ENCODE assay signal across 41 mouse cellular contexts in the genomic region with DNA sequence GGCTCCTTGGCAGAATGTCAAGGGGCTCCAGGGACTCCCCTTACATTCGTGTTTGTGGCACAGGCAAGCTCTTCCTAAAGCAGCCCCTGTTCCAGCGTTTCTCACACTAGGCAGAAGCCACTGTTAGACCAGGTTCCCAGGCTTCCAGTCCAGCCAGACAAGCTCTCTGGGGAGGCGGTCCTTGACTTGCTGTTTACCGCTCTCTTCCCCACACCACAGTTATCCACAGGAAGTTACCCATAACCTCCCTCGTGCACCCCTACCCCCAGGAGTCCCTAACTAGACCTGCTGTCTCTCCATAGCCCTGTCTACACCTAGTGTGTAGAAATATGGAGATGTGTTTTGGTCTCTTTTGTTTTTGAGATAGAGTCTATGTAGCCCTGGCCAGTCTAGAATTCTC. TPM values are rescaled to one million over a fixed set of nuclear protein-coding genes. Genes with fewer than 3 reads are reported as not detected.
DNase-seq lines count a peak whose midpoint lies in the region; ATAC-seq and TF ChIP-seq lines count a peak whose summit lies in the region.
"Had no signal": no experiment of that assay in that cellular context is flagged by ENCODE, and none has a peak within 500 bp of the region (broad histone marks: within the 10 kb centered on the region; RNA-seq: fewer than 3 reads in every experiment).

No protein-coding gene starts in this region.

- 75% methylated on average over 5 of the region's 5 CpGs for WGBS in kidney, embryonic 16.5 days

- intact Hi-C loops in gastrocnemius, adult 2 months (cut with DNase I), result no loop called here

- no peak for ATAC-seq in megakaryocyte, adult 5-6 weeks (ENCODE audit: poor library complexity, severe bottlenecking)
- no peak for ATAC-seq in kidney, embryonic 16.5 days (ENCODE audit: low FRiP score, low TSS enrichment)
- ATAC-seq: intestine, embryonic 15.5 days; liver, embryonic 12.5 days; liver, postnatal 0 days; midbrain, embryonic 13.5 days had no signal

- H3K4me3 ChIP-seq in gastrocnemius, adult 2 months, result no peak overlapping the region
- H3K4me3 ChIP-seq in megakaryocyte, embryonic 14.5 days (replicated peaks), result peak overlapping the region; percentile 28
- no peak overlapping the region for H3K4me3 ChIP-seq in brown adipose tissue, adult 24 weeks (ENCODE audit: insufficient read depth, low read depth, low read length)
- H3K4me3 ChIP-seq in kidney, embryonic 16.5 days (ENCODE audit: low read length), result no peak overlapping the region
- H3K4me3 ChIP-seq: embryonic facial prominence, embryonic 10.5 days; embryonic facial prominence, embryonic 15.5 days; forebrain, embryonic 12.5 days; hindbrain, embryonic 15.5 days; intestine, embryonic 15.5 days; liver, embryonic 12.5 days; midbrain, embryonic 13.5 days had no signal

- H3K4me1 ChIP-seq in megakaryocyte, embryonic 14.5 days, result peaks cover 95% of the 10 kb centered on the region
- H3K4me1 ChIP-seq in brown adipose tissue, adult 24 weeks (ENCODE audit: control insufficient read depth, insufficient read depth, insufficient read length, low read length), result peaks cover 33% of the 10 kb centered on the region
- peaks cover 12% of the 10 kb centered on the region for H3K4me1 ChIP-seq in kidney, embryonic 16.5 days (ENCODE audit: insufficient read depth, low read length)

- TF ChIP-seq CTCF in gastrocnemius, adult 2 months (IDR thresholded peaks at IDR 0.05), result no peak

- H3K27ac ChIP-seq in gastrocnemius, adult 2 months, result peak overlapping the region; percentile 80
- H3K27ac ChIP-seq in brown adipose tissue, adult 24 weeks (replicated peaks; ENCODE audit: low read depth, low read length), result peak overlapping the region; percentile 67; the same call in 1 of the 2 replicates
- H3K27ac ChIP-seq in kidney, embryonic 16.5 days (ENCODE audit: low read length), result no peak overlapping the region
- H3K27ac ChIP-seq: embryonic facial prominence, embryonic 10.5 days; embryonic facial prominence, embryonic 15.5 days; forebrain, embryonic 12.5 days; hindbrain, embryonic 15.5 days; intestine, embryonic 15.5 days; kidney, postnatal 0 days; liver, embryonic 12.5 days; midbrain, embryonic 13.5 days had no signal

- H3K27me3 ChIP-seq in megakaryocyte, embryonic 14.5 days (replicated peaks), result no peaks in the 10 kb centered on the region
- H3K27me3 ChIP-seq in kidney, embryonic 16.5 days (ENCODE audit: insufficient read depth, low read length), result no peaks in the 10 kb centered on the region
- H3K27me3 ChIP-seq: embryonic facial prominence, embryonic 15.5 days; forebrain, embryonic 12.5 days; hindbrain, embryonic 15.5 days; intestine, embryonic 15.5 days; liver, embryonic 12.5 days; midbrain, embryonic 13.5 days had no signal

- no peak for DNase-seq in gastrocnemius, adult 2 months
- DNase-seq in gastrocnemius, postnatal 25 days, result no peak
- DNase-seq in CD4-positive helper T cell, adult 2 months (ENCODE audit: low read depth, low spot score), result peak; percentile 52
- DNase-seq in urinary bladder, postnatal 36 days (ENCODE audit: low spot score in 2 of 2), result no peak
- DNase-seq: adrenal gland, adult 2 months; cerebellum, adult 2 months; cerebellum, postnatal 14 days; gastrocnemius, postnatal 14 days; kidney, adult 2 months; kidney, postnatal 4 days; left cerebral cortex, postnatal 4 days; liver, postnatal 0 days; lung, postnatal 36 days; right cerebral cortex, postnatal 4 days had no signal

- no peak overlapping the region for H3K4me2 ChIP-seq in kidney, embryonic 16.5 days (replicated peaks; ENCODE audit: low read depth, low read length)
- H3K4me2 ChIP-seq: embryonic facial prominence, embryonic 15.5 days; forebrain, embryonic 12.5 days; hindbrain, embryonic 15.5 days; intestine, embryonic 15.5 days; liver, embryonic 12.5 days; midbrain, embryonic 13.5 days had no signal

- no peaks in the 10 kb centered on the region for H3K9me3 ChIP-seq in megakaryocyte, embryonic 14.5 days
- H3K9me3 ChIP-seq in kidney, embryonic 16.5 days (ENCODE audit: low read length), result no peaks in the 10 kb centered on the region
- H3K9me3 ChIP-seq: embryonic facial prominence, embryonic 10.5 days; embryonic facial prominence, embryonic 15.5 days; forebrain, embryonic 12.5 days; hindbrain, embryonic 15.5 days; intestine, embryonic 15.5 days; liver, embryonic 12.5 days; midbrain, embryonic 13.5 days had no signal

- H3K9ac ChIP-seq in kidney, embryonic 16.5 days (replicated peaks; ENCODE audit: low read length), result no peak overlapping the region
- H3K9ac ChIP-seq: embryonic facial prominence, embryonic 15.5 days; forebrain, embryonic 12.5 days; hindbrain, embryonic 15.5 days; intestine, embryonic 15.5 days; liver, embryonic 12.5 days; liver, postnatal 0 days; midbrain, embryonic 13.5 days had no signal

- peaks cover 98% of the 10 kb centered on the region for H3K36me3 ChIP-seq in megakaryocyte, embryonic 14.5 days (replicated peaks; ENCODE audit: low read length)
- peaks cover 32% of the 10 kb centered on the region for H3K36me3 ChIP-seq in kidney, embryonic 16.5 days (ENCODE audit: insufficient read depth, low read length)

RNA-seq across cellular contexts. Expression of a gene that starts 12.2 kb away (rescaled TPM):
- 10 to 100 TPM; 27.8 to 34.5 TPM for total RNA-seq in gastrocnemius, adult 2 months (2021)
- total RNA-seq in gastrocnemius, postnatal 25 days (2021), result 10 to 100 TPM in 1 of 2 experiments, 1 to 10 TPM in 1; 8.4 to 19.5 TPM
- polyA plus RNA-seq in megakaryocyte, embryonic 14.5 days (2012; ENCODE audit: insufficient read depth, low replicate concordance), result 6.7 and 11.3 TPM in 2 replicates
- 3.3 and 3.8 TPM in 2 replicates for total RNA-seq in megakaryocyte, adult 5-6 weeks (2015)
- total RNA-seq in megakaryocyte, adult 5-6 weeks (2017), result 1.3 and 1.8 TPM in 2 replicates
- 16.2 and 19.3 TPM in 2 replicates for polyA plus RNA-seq in brown adipose tissue, adult 24 weeks (2012; ENCODE audit: insufficient read depth, insufficient read length, missing spikeins)
- 15.8 and 16.0 TPM in 2 replicates for polyA plus RNA-seq in kidney, embryonic 16.5 days (2015; fragmentation: Nextera tagmentation; extraction: Ambion mirVana)
- total RNA-seq: megakaryocyte-erythroid progenitor cell, adult 5-6 weeks had no signal

RNA-seq across cellular contexts. Expression of a gene that starts 13.4 kb away (rescaled TPM):
- total RNA-seq in gastrocnemius, adult 2 months (2021), result 1 to 10 TPM; 1.1 to 1.4 TPM
- total RNA-seq in gastrocnemius, postnatal 25 days (2021), result 1 to 10 TPM in 1 of 2 experiments, under 1 TPM in 1; 0.64 to 1.2 TPM
- 3.3 and 6.4 TPM in 2 replicates for polyA plus RNA-seq in megakaryocyte, embryonic 14.5 days (2012; ENCODE audit: insufficient read depth, low replicate concordance)
- 0.04 TPM in 1 of 2 replicates, not detected in the other for total RNA-seq in megakaryocyte, adult 5-6 weeks (2015)
- total RNA-seq in megakaryocyte, adult 5-6 weeks (2017), result not detected in 2 replicates
- polyA plus RNA-seq in brown adipose tissue, adult 24 weeks (2012; ENCODE audit: insufficient read depth, insufficient read length, missing spikeins), result not detected in 2 replicates
- polyA plus RNA-seq in kidney, embryonic 16.5 days (2015; fragmentation: Nextera tagmentation; extraction: Ambion mirVana), result 0.45 TPM in 2 replicates

RNA-seq across cellular contexts. Expression of a gene that starts 16.3 kb away (rescaled TPM):
- 10 to 100 TPM; 19.6 to 37.9 TPM for total RNA-seq in gastrocnemius, adult 2 months (2021)
- 10 to 100 TPM; 16.2 to 17.1 TPM for total RNA-seq in gastrocnemius, postnatal 25 days (2021)
- polyA plus RNA-seq in megakaryocyte, embryonic 14.5 days (2012; ENCODE audit: insufficient read depth, low replicate concordance), result 2.7 and 5.1 TPM in 2 replicates
- 17.9 and 18.4 TPM in 2 replicates for total RNA-seq in megakaryocyte, adult 5-6 weeks (2015)
- 10.5 and 13.0 TPM in 2 replicates for total RNA-seq in megakaryocyte, adult 5-6 weeks (2017)
- 11.9 and 14.8 TPM in 2 replicates for polyA plus RNA-seq in brown adipose tissue, adult 24 weeks (2012; ENCODE audit: insufficient read depth, insufficient read length, missing spikeins)
- polyA plus RNA-seq in kidney, embryonic 16.5 days (2015; fragmentation: Nextera tagmentation; extraction: Ambion mirVana), result 43.8 and 46.2 TPM in 2 replicates

RNA-seq across cellular contexts. Expression of a gene that starts 27.0 kb away (rescaled TPM):
- total RNA-seq in gastrocnemius, adult 2 months (2021), result 1 to 10 TPM in 1 of 2 experiments, not detected in 1; 1.8 TPM
- not detected for total RNA-seq in gastrocnemius, postnatal 25 days (2021)
- not detected in 2 replicates for polyA plus RNA-seq in megakaryocyte, embryonic 14.5 days (2012; ENCODE audit: insufficient read depth, low replicate concordance)
- 4.0 TPM in 1 of 2 replicates, not detected in the other for total RNA-seq in megakaryocyte, adult 5-6 weeks (2015)
- total RNA-seq in megakaryocyte, adult 5-6 weeks (2017), result not detected in 2 replicates
- polyA plus RNA-seq in brown adipose tissue, adult 24 weeks (2012; ENCODE audit: insufficient read depth, insufficient read length, missing spikeins), result not detected in 2 replicates
- not detected in 2 replicates for polyA plus RNA-seq in kidney, embryonic 16.5 days (2015; fragmentation: Nextera tagmentation; extraction: Ambion mirVana)
- total RNA-seq: adrenal gland, adult 2 months; adrenal gland, postnatal 36 days; hematopoietic stem cell, adult 5-6 weeks; layer of hippocampus, adult 8-10 months; layer of hippocampus, postnatal 25 days; left cerebral cortex, postnatal 4 days; neutrophil, adult 5-6 weeks had no signal
- polyA plus RNA-seq: adrenal gland, adult 2 months; brain, embryonic 14.5 days; cerebellum, adult 2 months; cortical plate, adult 2 months; embryonic facial prominence, embryonic 10.5 days; embryonic facial prominence, embryonic 15.5 days; forebrain, embryonic 12.5 days; heart, embryonic 16.5 days; hindbrain, embryonic 15.5 days; intestine, embryonic 15.5 days; kidney, adult 2 months; kidney, postnatal 0 days; limb, embryonic 14.5 days; liver, embryonic 12.5 days; liver, postnatal 0 days; lung, embryonic 16.5 days; midbrain, embryonic 13.5 days; neural tube, embryonic 11.5 days; stomach, embryonic 14.5 days; testis, adult 2 months; urinary bladder, adult 2 months had no signal

RNA-seq across cellular contexts. Expression of a gene that starts 32.3 kb away (rescaled TPM):
- 10 to 100 TPM; 20.2 to 21.0 TPM for total RNA-seq in gastrocnemius, adult 2 months (2021)
- 10 to 100 TPM; 18.2 to 20.0 TPM for total RNA-seq in gastrocnemius, postnatal 25 days (2021)
- 1.9 and 7.1 TPM in 2 replicates for polyA plus RNA-seq in megakaryocyte, embryonic 14.5 days (2012; ENCODE audit: insufficient read depth, low replicate concordance)
- total RNA-seq in megakaryocyte, adult 5-6 weeks (2015), result 5.5 and 6.6 TPM in 2 replicates
- 10.1 and 13.0 TPM in 2 replicates for total RNA-seq in megakaryocyte, adult 5-6 weeks (2017)
- 37.8 and 40.5 TPM in 2 replicates for polyA plus RNA-seq in brown adipose tissue, adult 24 weeks (2012; ENCODE audit: insufficient read depth, insufficient read length, missing spikeins)
- polyA plus RNA-seq in kidney, embryonic 16.5 days (2015; fragmentation: Nextera tagmentation; extraction: Ambion mirVana), result 42.6 and 44.2 TPM in 2 replicates
